Mouse (Mus musculus): ENCODE results near the gene Ndufaf5.
A peak's percentile ranks its signal among the peaks of the same experiment; 100 is the strongest.
"Not testable (repeated sequence)": the region's sequence is repeated elsewhere in the genome, so short reads cannot be mapped to it uniquely, and the experiment has no call there.

The Ndufaf5 gene

GRCm38 (mm10) chr2:140170127-140170802, at the start of gene Ndufaf5, which contains the start of gene Esf1:
Gene Ndufaf5 (plus strand): TSS chr2:140170649.
Gene Esf1 (minus strand): TSS chr2:140170564.
- DNase-seq (ENCODE audit: low spot score in 2 of 2), result peak; percentile 96 to 97

DNA sequence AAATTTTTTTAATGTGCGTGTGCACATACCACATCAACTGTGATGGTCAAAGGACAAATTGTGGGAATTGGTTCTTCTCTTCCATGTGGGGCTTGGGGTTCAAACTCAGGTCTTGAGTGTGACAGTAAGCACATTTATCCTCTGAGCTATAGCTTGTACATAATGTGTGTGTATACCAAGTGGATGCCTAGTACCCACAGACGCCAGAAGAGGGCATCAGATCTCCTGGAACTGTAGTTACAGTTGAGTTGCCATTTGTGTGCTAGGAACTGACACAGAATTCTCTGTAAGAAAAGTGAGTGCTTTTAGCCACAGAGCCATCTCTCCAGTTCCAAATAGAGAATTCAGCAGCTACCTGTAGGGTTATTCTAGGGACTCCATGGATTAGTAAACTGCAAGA, 44.9 kb upstream of the Ndufaf5 start:
- no peak for DNase-seq (ENCODE audit: low spot score in 2 of 2)

DNA sequence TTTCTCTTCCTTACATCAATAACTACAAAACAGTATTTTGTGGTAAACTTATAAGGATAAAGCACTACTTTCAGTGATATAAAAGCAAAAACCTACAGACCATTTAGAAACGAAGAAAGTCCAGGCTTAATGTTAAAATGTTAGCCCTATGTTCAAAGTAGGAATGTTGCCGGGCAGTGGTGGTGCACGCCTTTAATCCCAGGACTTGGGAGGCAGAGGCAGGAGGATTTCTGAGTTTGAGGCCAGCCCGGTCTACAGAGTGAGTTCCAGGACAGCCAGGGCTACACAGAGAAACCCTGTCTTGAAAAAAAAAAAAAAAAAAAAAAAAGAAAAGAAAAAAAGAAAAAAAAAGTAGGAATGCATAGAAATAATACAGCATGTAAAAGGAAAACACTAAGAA, 18.7 kb upstream of the Ndufaf5 start, which contains the start of gene Gm17374:
Gene Gm17374 (plus strand): TSS at position 301 of the 400 bp plus-strand sequence.
- not testable (repeated sequence) for DNase-seq (ENCODE audit: low spot score in 2 of 2)

DNA sequence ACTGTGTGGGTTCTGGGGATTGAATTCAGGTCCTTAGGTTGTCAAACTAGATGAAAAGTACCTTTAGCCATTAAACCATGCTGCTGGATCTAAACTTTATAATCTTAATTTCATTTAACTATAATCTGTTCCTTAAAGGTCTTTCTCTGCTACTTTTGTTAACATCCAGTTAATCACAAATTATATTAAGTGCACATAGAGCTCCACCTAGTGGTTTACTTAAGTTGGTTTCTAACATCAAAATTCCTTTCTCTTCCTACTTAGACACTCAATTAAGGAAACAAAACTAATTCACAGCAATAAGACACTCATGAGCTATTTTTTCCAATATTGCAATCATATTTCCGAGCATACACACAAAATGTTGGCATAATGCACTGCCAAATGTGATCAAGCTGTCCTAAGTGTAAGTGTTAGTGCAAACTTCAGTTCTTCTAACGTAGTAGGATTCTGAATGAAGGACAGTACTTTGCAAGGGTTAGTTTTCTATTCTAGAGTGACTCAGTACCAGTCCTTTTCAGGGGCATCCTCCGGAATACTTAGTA, 11.2 kb upstream of the Ndufaf5 start:
- no peak for DNase-seq (ENCODE audit: low spot score in 2 of 2)

- DNase-seq (ENCODE audit: low spot score in 2 of 2), result no peak
These were observed 7.0 kb upstream of the Ndufaf5 start for GRCm38 (mm10) chr2:140163351-140163854.

GRCm38 (mm10) chr2:140169057-140169456, 1.4 kb upstream of the Ndufaf5 start:
- DNase-seq (ENCODE audit: low spot score in 2 of 2), result no peak

GRCm38 (mm10) chr2:140170803-140171553, 529 bp downstream of the Ndufaf5 start:
- DNase-seq (ENCODE audit: low spot score in 2 of 2), result peak in 1 of 2 experiments; percentile 1

- not testable (repeated sequence) for DNase-seq (ENCODE audit: low spot score in 2 of 2)
These were observed 15.3 kb downstream of the Ndufaf5 start for GRCm38 (mm10) chr2:140185685-140186210.

- DNase-seq (ENCODE audit: low spot score in 2 of 2), result no peak
These were observed 30.3 kb downstream of the Ndufaf5 start for GRCm38 (mm10) chr2:140200713-140201112.

GRCm38 (mm10) chr2:140202573-140202972, 32.1 kb downstream of the Ndufaf5 start:
- DNase-seq (ENCODE audit: low spot score in 2 of 2), result peak; percentile 3 to 8

GRCm38 (mm10) chr2:140203756-140204155, 33.3 kb downstream of the Ndufaf5 start:
- no peak for DNase-seq (ENCODE audit: low spot score in 2 of 2)

GRCm38 (mm10) chr2:140214519-140215027, 44.1 kb downstream of the Ndufaf5 start:
- DNase-seq (ENCODE audit: low spot score in 2 of 2), result no peak

GRCm38 (mm10) chr2:140215415-140215814, 45.0 kb downstream of the Ndufaf5 start:
- no peak for DNase-seq (ENCODE audit: low spot score in 2 of 2)

- no peak for DNase-seq (ENCODE audit: low spot score in 2 of 2)
These were observed 45.5 kb downstream of the Ndufaf5 start for GRCm38 (mm10) chr2:140215965-140216364.

DNA sequence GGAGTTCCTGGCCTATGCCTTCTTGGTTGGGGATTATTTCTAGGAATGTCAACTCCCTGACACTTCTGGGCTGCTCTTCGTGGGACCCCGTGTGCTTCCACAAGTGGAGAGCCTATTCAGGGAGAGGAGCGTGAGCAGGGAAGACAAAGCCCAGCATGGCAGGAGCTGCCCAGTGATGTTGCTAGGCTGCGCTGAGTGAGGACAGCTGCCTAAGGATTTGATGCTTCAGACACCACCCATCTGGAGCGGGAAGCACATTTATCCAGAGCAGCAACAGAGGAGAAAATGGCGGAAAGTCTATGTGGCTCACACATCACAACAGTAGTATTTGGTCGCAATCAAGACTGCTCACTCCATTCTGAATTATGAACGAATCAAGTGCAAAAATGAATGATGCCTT, 49.9 kb downstream of the Ndufaf5 start:
- no peak for DNase-seq (ENCODE audit: low spot score in 2 of 2)

DNA sequence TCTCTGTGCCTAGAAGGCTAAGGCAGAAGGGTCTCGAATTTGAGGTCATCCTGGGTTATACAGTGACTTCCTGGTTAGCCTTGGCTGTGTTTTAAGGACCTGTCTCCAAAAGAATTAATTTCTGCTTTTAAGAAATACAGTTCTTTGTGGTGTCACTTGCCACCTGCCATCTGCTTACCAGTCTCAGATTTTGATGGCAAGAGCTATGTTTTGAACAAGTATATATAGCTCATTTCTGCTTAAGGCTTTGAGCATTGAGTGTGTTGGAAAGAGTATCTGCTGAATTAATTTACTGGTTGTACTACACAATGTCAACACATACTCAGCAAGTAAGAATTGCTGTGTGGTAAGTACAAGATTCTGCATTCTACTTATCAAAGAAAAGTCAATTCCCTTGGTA, 59.8 kb downstream of the Ndufaf5 start:
- no peak for DNase-seq (ENCODE audit: low spot score in 2 of 2)

GRCm38 (mm10) chr2:140237245-140237644, 66.8 kb downstream of the Ndufaf5 start:
- DNase-seq (ENCODE audit: low spot score in 2 of 2), result no peak

GRCm38 (mm10) chr2:140242398-140242797, 71.9 kb downstream of the Ndufaf5 start:
- DNase-seq (ENCODE audit: low spot score in 2 of 2), result no peak

DNA sequence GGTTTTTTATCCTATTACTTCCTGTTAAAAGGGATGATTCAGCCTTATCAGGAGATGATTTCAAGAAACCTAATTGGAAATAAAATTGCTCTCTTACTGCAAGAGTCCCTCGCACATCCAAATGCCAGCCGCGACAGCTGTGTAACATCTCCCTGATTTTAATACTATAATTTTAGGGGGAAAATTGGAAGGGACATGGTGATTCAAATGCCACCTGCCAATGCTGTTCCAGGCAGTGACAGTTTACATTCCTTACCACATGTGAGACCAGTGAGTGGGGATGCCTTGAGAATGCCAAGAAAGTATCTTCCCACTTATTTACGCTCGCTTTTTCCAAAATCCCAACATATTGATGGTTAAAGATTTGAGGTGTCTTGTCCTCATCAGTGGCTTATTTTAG, 72.7 kb downstream of the Ndufaf5 start:
- no peak for DNase-seq (ENCODE audit: low spot score in 2 of 2)

Measured in heart, adult 9 months (tissue).